Mouse (Mus musculus) embryonic facial prominence, embryonic 14.5 days (tissue): ENCODE results near the gene Svbp. TPM values are rescaled to one million over a fixed set of nuclear protein-coding genes. Genes with fewer than 3 reads are reported as not detected.

Experiments used
- ATAC-seq: fragments of 200-750 bp; cut with Nextera tagmentation; 2 replicates; pipeline ENCODE4 v1.8.0; 2017; ENCODE audit warnings: low read depth, moderate number of reproducible peaks, moderate TSS enrichment
- DNase-seq: peaks from one replicate; pipeline ENCODE4 v3.0.0-alpha.2; 2015; ENCODE audit warnings: low spot score
- H3K27ac ChIP-seq: fragments of 300-500 bp; sonication (generic); replicated peaks from 2 replicates; pipeline ENCODE4 v1.5.1; 2014; ENCODE audit warnings: low read depth, mild to moderate bottlenecking, low read length, moderate library complexity
- H3K27me3 ChIP-seq: fragments of 300-500 bp; sonication (generic); replicated peaks from 2 replicates; pipeline ENCODE4 v1.6.1; 2014; ENCODE audit warnings: low read length; ENCODE audit not compliant: control insufficient read depth, insufficient read depth
- H3K36me3 ChIP-seq: fragments of 300-500 bp; sonication (generic); 2 replicates; pipeline ENCODE4 v1.6.1; 2014; ENCODE audit warnings: low read length, mixed read lengths; ENCODE audit not compliant: control insufficient read depth, insufficient read depth
- H3K4me1 ChIP-seq: fragments of 300-500 bp; sonication (generic); 2 replicates; pipeline ENCODE4 v1.6.1; 2014; ENCODE audit warnings: antibody characterized with exemption, low read length; ENCODE audit not compliant: control insufficient read depth, insufficient read depth
- H3K4me2 ChIP-seq: fragments of 300-500 bp; sonication (generic); 2 replicates; pipeline ENCODE4 v1.6.1; 2014; ENCODE audit warnings: low read depth, mild to moderate bottlenecking, low read length, moderate library complexity, mixed read lengths
- H3K4me3 ChIP-seq: fragments of 300-500 bp; sonication (generic); 2 replicates; pipeline ENCODE4 v1.5.1; 2014; ENCODE audit warnings: low read depth, mild to moderate bottlenecking, low read length
- H3K9ac ChIP-seq: fragments of 300-500 bp; sonication (generic); 2 replicates; pipeline ENCODE4 v1.6.1; 2014; ENCODE audit warnings: low read depth, mild to moderate bottlenecking, low read length, moderate library complexity, mixed read lengths
- H3K9me3 ChIP-seq: fragments of 300-500 bp; sonication (generic); 2 replicates; pipeline ENCODE4 v1.6.1; 2016; ENCODE audit warnings: low read length; ENCODE audit not compliant: control insufficient read depth
- WGBS: fragments of 180-500 bp; shearing (Covaris S2); extraction: QIAGEN DNeasy Blood & Tissue Kit; methylation state at CpG from one replicate; pipeline ENCODE4 v1.1.7; 2014; 5-methylcytosine and 5-hydroxymethylcytosine counted together
- polyA plus RNA-seq: library from polyadenylated mRNA; unstranded; fragments of >200 nt; fragmentation: Nextera tagmentation; extraction: Ambion mirVana; gene quantifications from 2 replicates; pipeline ENCODE4 v1.2.1, GENCODE M21; 2014

Svbp gene
- 243 and 256 TPM in 2 replicates for polyA plus RNA-seq

- H3K27me3 ChIP-seq: no peaks in the 10 kb centered on the region
- peak within 1 kb of the TSS; percentile 89 for H3K27ac ChIP-seq
- peaks cover 6% of the 10 kb centered on the region for H3K4me1 ChIP-seq
- H3K36me3 ChIP-seq: peaks cover 26% of the 10 kb centered on the region; the same call in 1 of the 2 replicates
- H3K4me2 ChIP-seq: peak within 1 kb of the TSS; percentile 78
- H3K9ac ChIP-seq: peak within 1 kb of the TSS; percentile 85
- peak within 1 kb of the TSS; percentile 82 for H3K4me3 ChIP-seq
- WGBS: 0% methylated on average over 27 of the region's 47 CpGs
- no peaks in the 10 kb centered on the region for H3K9me3 ChIP-seq
- DNase-seq: peak; percentile 95
- ATAC-seq: peak; percentile 92
Measured at GRCm38 (mm10) chr4:119194909-119195581, at the start of gene Svbp. Svbp (plus strand) TSS chr4:119195306.

- Histone ChIP-seq H3K36me3 (no peaks in the 10 kb centered on the region), H3K4me3 (no peak overlapping the region), H3K27ac (no peak overlapping the region), H3K9me3 (no peaks in the 10 kb centered on the region), H3K4me2 (no peak overlapping the region), H3K4me1 (no peaks in the 10 kb centered on the region), H3K27me3 (no peaks in the 10 kb centered on the region), H3K9ac (no peak overlapping the region)
- DNase-seq (no peak), ATAC-seq (no peak)
- WGBS: 78% methylated on average over 7 of the region's 7 CpGs
Measured at GRCm38 (mm10) chr4:119146816-119147215, 48.3 kb upstream of the Svbp start.

GRCm38 (mm10) chr4:119147347-119147746 is 47.8 kb upstream of the Svbp start:
- no peaks in the 10 kb centered on the region for H3K27me3 ChIP-seq
- no peaks in the 10 kb centered on the region for H3K36me3 ChIP-seq
- WGBS: 92% methylated on average over 5 of the region's 5 CpGs
- no peak overlapping the region for H3K27ac ChIP-seq
- no peak overlapping the region for H3K9ac ChIP-seq
- H3K4me3 ChIP-seq: no peak overlapping the region
- ATAC-seq (no peak), DNase-seq (no peak)
- H3K4me1 ChIP-seq: no peaks in the 10 kb centered on the region
- no peaks in the 10 kb centered on the region for H3K9me3 ChIP-seq
- H3K4me2 ChIP-seq: no peak overlapping the region

GRCm38 (mm10) chr4:119148741-119149140 is 46.4 kb upstream of the Svbp start:
- ATAC-seq (no peak), DNase-seq (no peak)
- no peak overlapping the region for H3K27ac ChIP-seq
- H3K9me3 ChIP-seq: no peaks in the 10 kb centered on the region
- H3K4me3 ChIP-seq: no peak overlapping the region
- H3K36me3 ChIP-seq: no peaks in the 10 kb centered on the region
- H3K4me2 ChIP-seq: no peak overlapping the region
- WGBS: 85% methylated on average over 11 of the region's 11 CpGs
- no peaks in the 10 kb centered on the region for H3K4me1 ChIP-seq
- no peaks in the 10 kb centered on the region for H3K27me3 ChIP-seq
- no peak overlapping the region for H3K9ac ChIP-seq

GRCm38 (mm10) chr4:119157186-119157585 is 37.9 kb upstream of the Svbp start:
- no peaks in the 10 kb centered on the region for H3K27me3 ChIP-seq
- no peaks in the 10 kb centered on the region for H3K9me3 ChIP-seq
- DNase-seq: no peak
- no peaks in the 10 kb centered on the region for H3K36me3 ChIP-seq
- no peaks in the 10 kb centered on the region for H3K4me1 ChIP-seq
- H3K9ac ChIP-seq: no peak overlapping the region
- ATAC-seq: no peak
- no peak overlapping the region for H3K27ac ChIP-seq
- 29% methylated on average over 2 of the region's 2 CpGs for WGBS
- no peak overlapping the region for H3K4me3 ChIP-seq
- no peak overlapping the region for H3K4me2 ChIP-seq

GRCm38 (mm10) chr4:119157891-119158290 is 37.2 kb upstream of the Svbp start:
- Histone ChIP-seq H3K4me2 (no peak overlapping the region), H3K9ac (no peak overlapping the region), H3K4me3 (no peak overlapping the region), H3K4me1 (no peaks in the 10 kb centered on the region), H3K27me3 (no peaks in the 10 kb centered on the region), H3K27ac (no peak overlapping the region), H3K9me3 (no peaks in the 10 kb centered on the region), H3K36me3 (no peaks in the 10 kb centered on the region)
- 78% methylated on average over 5 of the region's 5 CpGs for WGBS
- ATAC-seq: no peak
- DNase-seq: no peak

GRCm38 (mm10) chr4:119161358-119161757 is 33.7 kb upstream of the Svbp start:
- Histone ChIP-seq H3K4me3 (no peak overlapping the region), H3K27me3 (no peaks in the 10 kb centered on the region), H3K27ac (no peak overlapping the region), H3K36me3 (no peaks in the 10 kb centered on the region), H3K9ac (no peak overlapping the region), H3K4me2 (no peak overlapping the region), H3K4me1 (no peaks in the 10 kb centered on the region), H3K9me3 (no peaks in the 10 kb centered on the region)
- no peak for DNase-seq
- ATAC-seq: no peak
- WGBS: 69% methylated on average over 3 of the region's 3 CpGs

GRCm38 (mm10) chr4:119162990-119163389 is 32.1 kb upstream of the Svbp start:
- Histone ChIP-seq H3K4me3 (no peak overlapping the region), H3K27ac (no peak overlapping the region), H3K4me1 (no peaks in the 10 kb centered on the region), H3K36me3 (no peaks in the 10 kb centered on the region), H3K9ac (no peak overlapping the region), H3K9me3 (no peaks in the 10 kb centered on the region), H3K27me3 (no peaks in the 10 kb centered on the region), H3K4me2 (no peak overlapping the region)
- no peak for ATAC-seq
- 73% methylated on average over 3 of the region's 4 CpGs for WGBS
- no peak for DNase-seq

GRCm38 (mm10) chr4:119165916-119166315 is 29.2 kb upstream of the Svbp start:
- WGBS: 81% methylated on average over 7 of the region's 7 CpGs
- DNase-seq: no peak
- peaks cover 23% of the 10 kb centered on the region for H3K36me3 ChIP-seq
- no peak for ATAC-seq
- H3K4me3 ChIP-seq: no peak overlapping the region
- H3K9ac ChIP-seq: no peak overlapping the region
- no peak overlapping the region for H3K27ac ChIP-seq
- no peaks in the 10 kb centered on the region for H3K9me3 ChIP-seq
- H3K27me3 ChIP-seq: no peaks in the 10 kb centered on the region
- no peak overlapping the region for H3K4me2 ChIP-seq
- no peaks in the 10 kb centered on the region for H3K4me1 ChIP-seq
